In genomic region chr2:3407756-3408155, GRCm38 (mm10) we compare ENCODE assay signal across 26 mouse cellular contexts. TPM values are rescaled to one million over a fixed set of nuclear protein-coding genes. Genes with fewer than 3 reads are reported as not detected.
"Had no signal": no experiment of that assay in that cellular context is flagged by ENCODE, and none has a peak within 500 bp of the region (broad histone marks: within the 10 kb centered on the region; RNA-seq: fewer than 3 reads in every experiment).

No protein-coding gene starts in this region.

- DNase-seq: heart, postnatal 10 days; heart, postnatal 14 days; heart, postnatal 4 days; kidney, adult 11 months; kidney, adult 18-20 months; kidney, adult 2 months; kidney, adult 8-10 months; kidney, postnatal 10 days; kidney, postnatal 14 days; kidney, postnatal 25 days; kidney, postnatal 36 days; kidney, postnatal 4 days; layer of hippocampus, adult 9-11 months; layer of hippocampus, postnatal 36 days had no signal

RNA-seq across cellular contexts. Expression of gene Olah, which starts 10.7 kb away (rescaled TPM):
- total RNA-seq: heart, postnatal 10 days; heart, postnatal 14 days; heart, postnatal 25 days; heart, postnatal 4 days; hematopoietic stem cell, adult 5-6 weeks; hindbrain, postnatal 0 days; layer of hippocampus, adult 18-20 months; layer of hippocampus, adult 2 months; layer of hippocampus, adult 8-10 months; layer of hippocampus, postnatal 10 days; layer of hippocampus, postnatal 14 days; layer of hippocampus, postnatal 25 days; layer of hippocampus, postnatal 36 days; left cerebral cortex, adult 18-20 months; left cerebral cortex, adult 2 months; left cerebral cortex, adult 8-10 months had no signal

RNA-seq across cellular contexts. Expression of gene Meig1, which starts 14.7 kb away (rescaled TPM):
- total RNA-seq: heart, postnatal 4 days; hematopoietic stem cell, adult 5-6 weeks had no signal
